Mouse (Mus musculus) small intestine, adult 2 months (tissue): ENCODE data around the gene Zscan20.

Experiments
- CTCF ChIP-seq: fragments of 200-500 bp; IDR thresholded peaks from 2 replicates; pipeline ENCODE4 v1.5.1; 2012; ENCODE audit warnings: low read depth, mild to moderate bottlenecking, control low read depth, inconsistent platforms, low read length, moderate library complexity, mixed read lengths; ENCODE audit not compliant: insufficient replicate concordance, insufficient read length; ENCODE audit errors: extremely low read depth
- POLR2A ChIP-seq: fragments of 200-500 bp; IDR thresholded peaks from 2 replicates; pipeline ENCODE4 v1.6.1; 2012; ENCODE audit warnings: low read depth, mild to moderate bottlenecking, control low read depth, inconsistent platforms, low read length, moderate library complexity

DNA sequence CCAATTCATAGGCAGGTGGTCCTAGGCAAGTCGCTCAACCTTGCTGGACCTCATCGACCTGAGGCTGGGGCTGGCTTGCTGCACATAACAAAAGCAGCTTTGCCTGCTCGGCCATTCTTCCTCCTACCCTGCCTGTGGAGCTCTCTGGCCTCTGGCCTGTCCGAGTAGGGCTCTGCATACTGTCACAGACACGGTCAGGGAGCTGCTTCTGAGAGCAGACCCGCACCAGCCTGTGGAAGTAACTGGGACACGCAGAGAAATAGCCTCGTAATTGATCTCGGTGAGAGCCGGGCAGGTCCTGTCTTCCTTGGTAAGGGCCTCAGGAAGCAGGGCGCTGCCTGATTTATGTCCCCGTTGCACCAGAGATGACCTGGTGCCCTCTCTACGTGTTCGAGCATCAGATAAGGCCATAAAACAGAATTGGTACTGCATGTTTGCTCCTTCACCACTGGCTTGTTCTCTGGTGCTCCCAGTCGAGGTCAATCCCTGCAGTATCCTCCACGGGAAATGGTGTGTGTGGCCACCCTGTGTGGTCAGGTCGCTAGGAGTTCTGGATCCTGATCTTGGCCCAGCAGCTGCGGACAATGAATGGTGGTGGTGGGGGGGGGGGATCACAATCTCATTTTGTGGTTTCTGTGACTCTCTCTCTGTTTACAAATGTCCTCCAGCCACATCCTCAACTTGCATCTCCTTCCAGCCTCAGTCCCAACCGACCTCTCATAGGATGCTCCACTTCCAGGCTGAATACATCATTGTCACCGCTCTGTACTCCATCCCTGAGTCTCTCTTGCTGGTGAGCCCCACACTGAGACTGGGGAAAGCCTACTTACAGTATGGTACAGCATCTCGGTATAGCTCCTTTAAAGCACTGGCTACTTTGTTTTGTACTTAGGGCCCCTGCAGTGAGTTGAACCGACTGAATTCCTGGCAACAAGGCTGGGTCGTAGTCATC, 32.1 kb upstream of the Zscan20 start:
- TF ChIP-seq CTCF (no peak), POLR2A (no peak)
